Mouse (Mus musculus) small intestine, adult 2 months (tissue): ENCODE measurements around the gene Gm10518. TPM values are rescaled to one million over a fixed set of nuclear protein-coding genes. Genes with fewer than 3 reads are reported as not detected.

ENCODE experiments used
- H3K27ac ChIP-seq: fragments of 200-500 bp; 2 replicates; pipeline ENCODE4 v1.5.1; 2012; ENCODE audit warnings: low read depth, low read length, control low read depth, inconsistent platforms; ENCODE audit not compliant: insufficient read depth
- H3K27me3 ChIP-seq: fragments of 200-500 bp; 2 replicates; pipeline ENCODE4 v1.6.1; 2012; ENCODE audit warnings: mild to moderate bottlenecking, moderate library complexity, low read length, inconsistent platforms; ENCODE audit not compliant: control insufficient read depth, insufficient read depth
- H3K36me3 ChIP-seq: fragments of 200-500 bp; 2 replicates; pipeline ENCODE4 v1.6.1; 2012; ENCODE audit warnings: mild to moderate bottlenecking, low read length, control low read depth, inconsistent platforms; ENCODE audit not compliant: control insufficient read depth, insufficient read depth
- H3K4me1 ChIP-seq: fragments of 200-500 bp; 2 replicates; pipeline ENCODE4 v1.6.1; 2012; ENCODE audit warnings: low read length, inconsistent platforms, mixed read lengths; ENCODE audit not compliant: control insufficient read depth, insufficient read depth, insufficient read length
- H3K4me3 ChIP-seq: fragments of 200-500 bp; 2 replicates; pipeline ENCODE4 v1.5.1; 2012; ENCODE audit warnings: low read depth, mild to moderate bottlenecking, control low read depth, inconsistent platforms, low read length, moderate library complexity
- CTCF ChIP-seq: fragments of 200-500 bp; IDR thresholded peaks from 2 replicates; pipeline ENCODE4 v1.5.1; 2012; ENCODE audit warnings: low read depth, mild to moderate bottlenecking, control low read depth, inconsistent platforms, low read length, moderate library complexity, mixed read lengths; ENCODE audit not compliant: insufficient replicate concordance, insufficient read length; ENCODE audit errors: extremely low read depth
- POLR2A ChIP-seq: fragments of 200-500 bp; IDR thresholded peaks from 2 replicates; pipeline ENCODE4 v1.6.1; 2012; ENCODE audit warnings: low read depth, mild to moderate bottlenecking, control low read depth, inconsistent platforms, low read length, moderate library complexity
- WGBS: fragments of 180-500 bp; shearing (Covaris S2); methylation state at CpG from one replicate; pipeline ENCODE4 v1.1.7; 2018; 5-methylcytosine and 5-hydroxymethylcytosine counted together
- polyA plus RNA-seq: library from polyadenylated mRNA; depleted of rRNA; stranded (reverse); fragments of >200 nt; gene quantifications from 2 replicates; pipeline ENCODE4 v1.2.3, GENCODE M21; 2012

Gene Gm10518
- polyA plus RNA-seq, 1 experiment = not detected

GRCm38 (mm10) chr1:179835753-179836425 is 32.7 kb downstream of the Gm10518 start:
- H3K27me3 ChIP-seq = no peaks in the 10 kb centered on the region
- H3K36me3 ChIP-seq = no peaks in the 10 kb centered on the region
- no peak for TF ChIP-seq CTCF
- no peak for TF ChIP-seq POLR2A
- no peak overlapping the region for H3K4me3 ChIP-seq
- no peak overlapping the region for H3K27ac ChIP-seq
- WGBS = 90% methylated on average over 1 of the region's 1 CpGs
- no peaks in the 10 kb centered on the region for H3K4me1 ChIP-seq

DNA sequence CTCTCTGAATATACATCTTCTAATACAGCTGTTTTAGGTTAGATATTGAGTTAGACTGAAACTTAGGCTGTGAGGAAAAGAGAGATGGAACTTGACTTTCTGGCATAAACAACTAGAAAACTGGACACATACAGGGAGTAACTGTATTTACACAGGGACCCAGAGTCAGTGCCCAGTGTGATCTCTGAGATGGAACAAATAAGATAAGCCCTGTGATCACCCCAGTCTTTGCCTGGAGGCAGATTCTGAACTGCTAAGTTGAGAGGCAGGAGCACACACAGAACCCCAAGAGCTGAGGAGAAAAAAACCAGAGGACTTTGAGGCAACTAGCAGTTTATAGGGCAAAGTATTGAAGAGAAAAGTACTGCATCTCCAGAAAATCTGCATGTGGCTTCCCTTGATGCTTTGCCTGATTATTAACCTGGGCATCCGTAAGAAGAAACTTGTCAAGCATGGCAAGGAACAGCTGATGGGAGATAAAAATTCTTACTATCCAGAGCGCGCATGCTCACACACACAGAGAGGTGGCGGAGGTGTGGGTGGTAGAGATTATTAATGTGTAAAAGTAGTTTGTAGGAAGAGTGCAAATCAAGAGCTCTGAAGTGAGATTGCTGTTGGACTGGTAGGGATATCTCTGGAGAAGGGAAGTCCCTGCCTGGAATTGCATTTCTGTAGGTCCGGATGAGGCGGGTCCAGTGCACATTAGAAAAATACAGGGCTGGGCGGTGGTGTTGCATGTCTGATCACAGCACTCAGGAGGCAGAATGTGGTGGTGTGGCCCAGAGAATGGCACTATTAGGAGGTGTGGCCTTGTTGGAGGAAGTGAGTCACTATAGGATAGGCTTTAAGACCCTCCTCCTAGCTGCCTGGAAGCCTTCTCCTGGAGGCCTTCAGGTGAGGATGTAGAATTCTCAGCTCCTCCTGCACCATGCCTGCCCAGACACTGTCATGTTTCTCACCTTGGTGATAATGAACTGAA is 33.5 kb downstream of the Gm10518 start:
- TF ChIP-seq POLR2A (no peak), CTCF (no peak)
- WGBS = 87% methylated on average over 7 of the region's 7 CpGs
- Histone ChIP-seq H3K4me3 (no peak overlapping the region), H3K4me1 (no peaks in the 10 kb centered on the region), H3K27me3 (no peaks in the 10 kb centered on the region), H3K36me3 (no peaks in the 10 kb centered on the region), H3K27ac (no peak overlapping the region)

DNA sequence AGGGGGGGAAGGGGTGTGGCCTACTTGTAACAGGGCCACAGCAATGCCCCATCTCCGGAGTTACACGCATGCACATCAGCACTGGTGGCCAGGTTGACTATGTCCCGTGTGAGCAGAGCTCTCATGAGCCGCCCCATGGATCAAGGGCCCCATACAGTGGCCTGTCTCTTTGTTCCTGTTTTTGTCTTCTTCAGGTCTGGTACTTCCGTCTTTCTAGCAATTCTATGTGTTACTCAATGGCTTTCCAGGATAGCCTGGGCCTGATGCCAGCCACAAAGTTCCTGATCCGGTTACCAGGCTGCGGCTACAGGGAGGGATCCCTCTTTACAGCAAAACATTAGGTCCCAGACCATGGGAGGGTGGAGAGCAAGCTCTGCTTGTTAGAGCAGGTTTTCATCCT is 39.4 kb downstream of the Gm10518 start:
- Histone ChIP-seq H3K4me3 (no peak overlapping the region), H3K4me1 (peaks cover 3% of the 10 kb centered on the region; the same call in 1 of the 2 replicates), H3K27me3 (no peaks in the 10 kb centered on the region), H3K27ac (no peak overlapping the region), H3K36me3 (no peaks in the 10 kb centered on the region)
- WGBS = 55% methylated on average over 7 of the region's 7 CpGs
- no peak for TF ChIP-seq CTCF
- TF ChIP-seq POLR2A = no peak

DNA sequence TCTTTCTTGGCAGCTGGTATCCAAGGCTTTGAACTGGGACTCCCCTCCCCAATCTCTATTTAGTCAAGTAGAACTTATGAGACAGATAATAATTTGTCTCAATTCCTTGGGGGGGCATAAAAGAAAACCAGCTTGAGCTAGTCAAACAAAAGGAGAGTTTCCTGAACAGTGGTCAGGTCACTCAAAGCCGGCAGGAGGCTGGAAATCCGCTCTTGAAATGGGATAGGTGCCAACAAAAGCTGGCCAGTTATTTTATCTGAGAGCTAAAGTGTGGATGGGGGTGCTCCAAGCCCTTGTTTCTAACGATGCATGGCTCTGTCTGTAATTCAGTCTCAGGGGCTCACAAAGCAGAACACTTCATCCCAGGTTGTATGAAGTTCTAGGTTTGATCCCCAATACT is 40.8 kb downstream of the Gm10518 start:
- H3K4me1 ChIP-seq = peaks cover 3% of the 10 kb centered on the region; the same call in 1 of the 2 replicates
- H3K27me3 ChIP-seq = no peaks in the 10 kb centered on the region
- no peak overlapping the region for H3K27ac ChIP-seq
- TF ChIP-seq POLR2A = no peak
- TF ChIP-seq CTCF = no peak
- no peak overlapping the region for H3K4me3 ChIP-seq
- WGBS = 58% methylated on average over 3 of the region's 3 CpGs
- no peaks in the 10 kb centered on the region for H3K36me3 ChIP-seq

DNA sequence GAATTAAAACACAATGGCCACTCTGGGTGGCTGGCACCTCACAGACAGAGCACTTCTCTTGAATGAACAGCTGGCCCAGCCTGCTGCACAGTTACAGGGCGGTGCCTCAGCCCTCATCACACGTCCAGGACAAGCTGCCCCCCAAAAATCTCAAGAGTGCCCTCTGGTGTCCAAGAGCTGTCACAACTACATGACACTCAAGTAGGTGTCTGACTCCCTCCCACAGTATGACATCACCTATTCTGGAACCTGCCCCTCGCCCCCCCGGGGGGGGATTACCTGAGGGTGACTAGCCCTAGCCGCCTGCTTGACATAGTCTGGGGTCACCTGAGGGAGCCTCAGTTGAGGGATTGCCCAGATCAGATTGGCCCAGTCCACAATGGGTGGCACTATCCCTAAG is 41.7 kb downstream of the Gm10518 start:
- Histone ChIP-seq H3K4me3 (no peak overlapping the region), H3K36me3 (no peaks in the 10 kb centered on the region), H3K27me3 (no peaks in the 10 kb centered on the region), H3K4me1 (peaks cover 3% of the 10 kb centered on the region; the same call in 1 of the 2 replicates), H3K27ac (no peak overlapping the region)
- TF ChIP-seq POLR2A (no peak), CTCF (peak; percentile 49; the same call in 1 of the 2 replicates)
- WGBS = 21% methylated on average over 5 of the region's 5 CpGs

DNA sequence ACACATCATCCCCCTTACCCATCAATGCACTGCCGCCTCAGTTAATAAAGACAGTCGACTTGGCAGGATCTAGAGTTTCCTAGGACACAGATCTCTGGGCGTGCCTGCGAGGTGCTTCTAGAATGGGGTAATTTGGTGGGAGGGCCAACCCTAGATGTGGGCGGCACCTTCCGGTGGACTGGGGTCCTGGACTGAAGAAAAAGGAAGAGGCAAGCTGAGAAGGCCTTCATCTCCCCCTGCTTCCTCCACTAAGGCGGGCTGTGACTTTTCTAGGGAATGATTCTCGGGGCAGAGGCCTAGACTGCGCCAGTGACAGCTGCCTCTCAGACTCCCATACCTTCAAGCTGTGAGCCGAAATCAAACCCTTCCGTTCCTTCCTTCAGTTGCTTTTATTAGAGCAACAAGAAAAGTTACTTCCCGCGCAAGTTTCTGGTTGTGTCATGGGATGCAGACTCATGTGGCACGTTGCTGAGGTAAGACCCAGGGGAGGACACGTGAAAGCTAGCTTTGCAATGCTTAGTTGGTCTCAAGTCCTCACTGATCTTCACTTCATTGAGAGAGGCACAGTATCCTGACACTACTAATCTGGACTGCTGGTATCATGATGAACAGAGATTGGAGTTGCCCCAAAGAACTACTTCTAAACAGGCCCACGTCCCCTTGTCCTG is 42.8 kb downstream of the Gm10518 start:
- no peak overlapping the region for H3K4me3 ChIP-seq
- no peak overlapping the region for H3K27ac ChIP-seq
- peaks cover 3% of the 10 kb centered on the region; the same call in 1 of the 2 replicates for H3K4me1 ChIP-seq
- H3K27me3 ChIP-seq = no peaks in the 10 kb centered on the region
- 88% methylated on average over 16 of the region's 16 CpGs for WGBS
- H3K36me3 ChIP-seq = no peaks in the 10 kb centered on the region
- no peak for TF ChIP-seq CTCF
- no peak for TF ChIP-seq POLR2A
